Mouse (Mus musculus) stomach, embryonic 16.5 days (tissue): ENCODE measurements around the gene Akap5. TPM values are rescaled to one million over a fixed set of nuclear protein-coding genes. Genes with fewer than 3 reads are reported as not detected.
A peak's percentile ranks its signal among the peaks of the same experiment; 100 is the strongest.

ENCODE experiments used
- ATAC-seq: fragments of 200-750 bp; cut with Nextera tagmentation; 2 replicates; pipeline ENCODE4 v1.8.0; 2017; ENCODE audit warnings: moderate number of reproducible peaks, moderate TSS enrichment; ENCODE audit not compliant: insufficient read depth, low FRiP score
- H3K27ac ChIP-seq: fragments of 300-500 bp; sonication (generic); 2 replicates; pipeline ENCODE4 v1.5.1; 2014; ENCODE audit warnings: low read length
- H3K27me3 ChIP-seq: fragments of 300-500 bp; sonication (generic); 2 replicates; pipeline ENCODE4 v1.6.1; 2014; ENCODE audit warnings: low read length, control low read depth, mixed read lengths; ENCODE audit not compliant: control insufficient read depth, insufficient read depth
- H3K36me3 ChIP-seq: fragments of 300-500 bp; sonication (generic); 2 replicates; pipeline ENCODE4 v1.6.1; 2014; ENCODE audit warnings: low read length; ENCODE audit not compliant: control insufficient read depth, insufficient read depth
- H3K4me1 ChIP-seq: fragments of 300-500 bp; sonication (generic); 2 replicates; pipeline ENCODE4 v1.6.1; 2014; ENCODE audit warnings: low read length, control low read depth, mixed read lengths; ENCODE audit not compliant: control insufficient read depth, insufficient read depth
- H3K4me2 ChIP-seq: fragments of 300-500 bp; sonication (generic); 2 replicates; pipeline ENCODE4 v1.6.1; 2014; ENCODE audit warnings: low read depth, low read length, mixed read lengths
- H3K4me3 ChIP-seq: fragments of 300-500 bp; sonication (generic); replicated peaks from 2 replicates; pipeline ENCODE4 v1.5.1; 2014; ENCODE audit warnings: mild to moderate bottlenecking, low read length
- H3K9ac ChIP-seq: fragments of 300-500 bp; sonication (generic); 2 replicates; pipeline ENCODE4 v1.6.1; 2014; ENCODE audit warnings: low read length
- H3K9me3 ChIP-seq: fragments of 300-500 bp; sonication (generic); replicated peaks from 2 replicates; pipeline ENCODE4 v1.6.1; 2016; ENCODE audit warnings: low read length, control low read depth; ENCODE audit not compliant: control insufficient read depth
- whole genome bisulfite sequencing: fragments of 180-500 bp; shearing (Covaris S2); extraction: QIAGEN DNeasy Blood & Tissue Kit; methylation state at CpG from one replicate; pipeline ENCODE4 v1.1.7; 2014; 5-methylcytosine and 5-hydroxymethylcytosine counted together
- polyA plus RNA-seq: library from polyadenylated mRNA; unstranded; fragments of >200 nt; fragmentation: Nextera tagmentation; extraction: Ambion mirVana; gene quantifications from 2 replicates; pipeline ENCODE4 v1.2.1, GENCODE M21; 2015

Akap5 gene
- polyA plus RNA-seq, 1 experiment from 2014 or later: 4.8 TPM

DNA sequence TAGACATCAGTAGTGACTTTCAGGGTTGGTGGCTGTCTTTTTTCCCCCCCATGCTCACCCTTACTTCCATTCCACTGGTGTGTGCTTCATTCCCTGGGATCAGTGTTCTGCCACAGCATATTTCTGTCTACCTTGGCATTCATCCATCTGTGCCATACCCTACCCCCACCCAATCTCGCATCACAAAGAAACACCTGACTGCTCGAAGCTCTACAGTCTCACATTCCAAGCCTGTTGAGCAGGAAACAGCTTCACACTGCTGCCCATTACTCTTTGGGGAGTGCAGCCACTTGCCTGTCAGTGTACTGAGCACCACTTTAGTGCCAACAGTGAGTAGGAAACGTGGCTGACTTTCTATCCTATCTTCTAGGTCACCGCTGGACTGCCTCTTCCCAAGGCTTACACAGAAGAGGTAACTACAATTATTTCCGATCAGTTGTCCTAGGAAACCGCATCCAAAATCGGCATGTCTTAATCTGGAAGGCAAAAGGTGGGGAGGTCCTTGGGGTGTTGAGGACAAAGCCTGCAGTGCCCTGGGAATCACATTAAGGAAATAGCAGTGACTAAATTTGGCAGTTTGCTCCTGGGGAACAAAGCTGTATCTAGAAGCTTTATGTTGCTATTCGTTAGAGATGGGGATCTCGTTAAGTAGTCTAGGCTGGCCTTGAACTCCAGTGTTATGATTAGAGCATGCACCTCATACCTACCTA is 17.7 kb upstream of the Akap5 start:
- Histone ChIP-seq H3K4me3 (no peak overlapping the region), H3K27ac (peak overlapping the region; percentile 92), H3K9ac (no peak overlapping the region), H3K9me3 (no peaks in the 10 kb centered on the region), H3K4me2 (no peak overlapping the region), H3K36me3 (peaks cover 5% of the 10 kb centered on the region; the same call in 1 of the 2 replicates), H3K27me3 (no peaks in the 10 kb centered on the region), H3K4me1 (0 out of 2 replicates have a peak, but pooled peaks cover 8% of the 10 kb centered on the region)
- no peak for ATAC-seq
- WGBS: 77% methylated on average over 9 of the region's 9 CpGs

DNA sequence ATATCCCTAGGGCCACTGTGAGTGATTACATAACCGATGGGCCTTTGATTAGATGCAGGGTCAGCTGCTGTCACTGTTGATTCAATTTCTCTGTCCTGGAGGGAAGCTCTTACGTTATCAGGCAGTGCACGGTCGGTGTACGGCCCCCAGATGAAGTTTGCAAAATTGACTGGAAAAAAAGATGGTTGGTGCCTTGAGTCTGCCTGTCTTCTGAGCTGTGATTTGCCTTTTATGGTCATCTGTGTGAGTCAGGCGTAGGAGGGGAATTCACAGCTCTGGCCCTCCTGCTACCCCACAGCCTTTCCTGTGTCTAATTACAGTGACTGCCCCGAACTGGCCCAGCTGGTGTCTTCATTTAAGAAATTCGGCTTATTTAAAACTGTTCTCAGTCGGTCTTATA is 16.7 kb upstream of the Akap5 start:
- H3K36me3 ChIP-seq: peaks cover 3% of the 10 kb centered on the region; the same call in 1 of the 2 replicates
- WGBS: 39% methylated on average over 9 of the region's 9 CpGs

DNA sequence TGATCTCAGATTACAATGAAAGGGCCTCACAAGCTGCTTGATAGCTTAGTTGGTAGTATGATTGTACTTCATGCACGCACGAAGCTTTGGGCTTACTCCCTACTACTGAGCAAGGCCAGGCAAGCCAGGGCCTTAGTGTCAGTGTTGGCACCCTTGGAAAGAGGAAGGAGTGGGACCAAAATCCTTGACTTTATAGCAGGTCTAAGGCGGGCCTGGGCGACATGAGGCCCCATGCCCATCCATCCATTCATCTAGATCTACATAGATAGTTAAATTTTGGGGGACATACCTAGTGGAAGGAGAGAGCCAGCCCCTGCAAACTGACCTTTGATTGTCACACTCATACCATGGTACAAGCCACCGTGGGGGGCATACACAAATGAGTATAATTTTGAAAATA is 16.3 kb upstream of the Akap5 start:
- WGBS: 82% methylated on average over 5 of the region's 5 CpGs
- no peak for ATAC-seq
- H3K27ac ChIP-seq: peak overlapping the region; percentile 92
- H3K9me3 ChIP-seq: no peaks in the 10 kb centered on the region
- no peak overlapping the region for H3K4me2 ChIP-seq
- 0 out of 2 replicates have a peak, but pooled peaks cover 8% of the 10 kb centered on the region for H3K4me1 ChIP-seq
- H3K4me3 ChIP-seq: no peak overlapping the region
- no peaks in the 10 kb centered on the region for H3K36me3 ChIP-seq
- H3K9ac ChIP-seq: 0 out of 2 replicates have a peak overlapping the region, but pooled peaks have one; percentile 25
- H3K27me3 ChIP-seq: no peaks in the 10 kb centered on the region

More for the DNA sequence above, 16.7 kb upstream of the Akap5 start:
- Histone ChIP-seq H3K9ac (no peak overlapping the region; the same call in 1 of the 2 replicates), H3K27ac (peak overlapping the region; percentile 92), H3K4me2 (no peak overlapping the region), H3K27me3 (no peaks in the 10 kb centered on the region), H3K4me3 (no peak overlapping the region), H3K9me3 (no peaks in the 10 kb centered on the region), H3K4me1 (0 out of 2 replicates have a peak, but pooled peaks cover 8% of the 10 kb centered on the region)
- ATAC-seq: peak; percentile 76

DNA sequence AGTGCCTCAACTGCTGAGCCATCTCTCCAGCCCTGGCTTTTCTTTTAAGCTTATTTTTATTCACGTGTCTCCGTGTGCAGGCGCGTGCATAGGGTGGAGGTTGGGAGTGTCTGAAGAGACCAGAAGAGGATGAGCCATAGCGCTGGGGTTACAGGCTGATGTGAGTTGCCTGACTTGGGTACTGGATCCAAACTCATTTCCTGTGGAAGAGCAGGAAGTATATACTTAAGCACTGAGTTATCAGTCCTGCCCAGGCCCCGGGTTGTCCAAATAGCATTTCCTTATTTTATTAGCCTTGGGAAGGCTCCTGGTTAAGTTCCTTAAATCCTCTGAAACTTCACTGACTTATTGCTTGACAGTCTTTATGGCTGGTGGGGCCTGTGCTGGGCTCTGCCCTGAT is 14.7 kb upstream of the Akap5 start:
- no peak for ATAC-seq
- H3K36me3 ChIP-seq: 0 out of 2 replicates have a peak, but pooled peaks cover 5% of the 10 kb centered on the region

DNA sequence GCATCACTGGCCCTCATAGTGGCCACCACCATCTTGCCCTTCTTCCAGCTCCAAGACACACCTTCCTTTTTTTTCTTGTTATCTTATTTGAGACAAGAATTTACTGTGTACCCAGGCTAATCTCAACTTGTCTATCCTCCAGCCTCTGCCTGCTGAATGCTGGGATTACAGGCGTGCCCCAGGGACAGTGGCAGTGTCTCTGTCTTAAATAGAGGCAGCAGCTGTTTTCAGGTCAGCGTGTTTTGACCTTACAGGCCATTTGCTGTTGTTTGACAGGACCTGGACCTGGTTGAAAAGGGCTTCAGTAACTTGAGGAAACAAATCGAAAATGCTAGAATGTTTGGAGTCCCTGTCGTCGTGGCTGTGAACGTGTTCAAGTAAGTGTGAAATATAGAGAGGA is 14.1 kb upstream of the Akap5 start:
- H3K9me3 ChIP-seq: no peaks in the 10 kb centered on the region
- H3K4me1 ChIP-seq: 0 out of 2 replicates have a peak, but pooled peaks cover 8% of the 10 kb centered on the region
- no peak for ATAC-seq
- WGBS: 62% methylated on average over 6 of the region's 6 CpGs
- no peaks in the 10 kb centered on the region for H3K27me3 ChIP-seq
- H3K27ac ChIP-seq: no peak overlapping the region
- H3K4me3 ChIP-seq: no peak overlapping the region
- no peak overlapping the region for H3K4me2 ChIP-seq
- H3K9ac ChIP-seq: no peak overlapping the region
- H3K36me3 ChIP-seq: 0 out of 2 replicates have a peak, but pooled peaks cover 5% of the 10 kb centered on the region

More for the DNA sequence above, 14.7 kb upstream of the Akap5 start:
- no peaks in the 10 kb centered on the region for H3K27me3 ChIP-seq
- H3K4me1 ChIP-seq: 0 out of 2 replicates have a peak, but pooled peaks cover 8% of the 10 kb centered on the region
- H3K9ac ChIP-seq: no peak overlapping the region
- 70% methylated on average over 6 of the region's 6 CpGs for WGBS
- no peak overlapping the region for H3K27ac ChIP-seq
- H3K4me2 ChIP-seq: no peak overlapping the region
- H3K9me3 ChIP-seq: no peaks in the 10 kb centered on the region
- no peak overlapping the region for H3K4me3 ChIP-seq

DNA sequence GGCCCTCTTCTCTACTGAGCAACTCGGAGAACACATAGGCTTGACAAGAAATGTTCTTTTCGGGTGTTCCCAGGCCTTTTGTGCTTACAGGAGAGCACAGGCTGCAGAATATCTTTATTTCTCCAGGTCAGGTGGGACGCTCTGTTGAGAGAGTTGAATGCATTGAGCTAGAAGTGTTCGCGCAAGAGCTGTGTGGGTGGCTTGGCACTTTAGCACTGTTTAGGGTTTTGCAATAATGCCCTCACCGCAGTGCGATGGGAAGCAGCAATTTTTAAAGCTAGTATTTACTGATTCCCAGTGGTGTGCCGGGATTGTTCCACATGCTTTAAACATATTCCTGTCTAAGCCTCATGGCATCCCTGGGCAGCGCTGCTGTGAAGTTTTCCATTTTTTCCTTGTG is 13.5 kb upstream of the Akap5 start:
- Histone ChIP-seq H3K4me1 (0 out of 2 replicates have a peak, but pooled peaks cover 8% of the 10 kb centered on the region), H3K9ac (no peak overlapping the region), H3K27me3 (no peaks in the 10 kb centered on the region), H3K36me3 (0 out of 2 replicates have a peak, but pooled peaks cover 5% of the 10 kb centered on the region), H3K27ac (0 out of 2 replicates have a peak overlapping the region, but pooled peaks have one; percentile 18), H3K4me2 (no peak overlapping the region), H3K9me3 (no peaks in the 10 kb centered on the region), H3K4me3 (no peak overlapping the region)
- WGBS: 82% methylated on average over 9 of the region's 9 CpGs
- ATAC-seq: no peak

DNA sequence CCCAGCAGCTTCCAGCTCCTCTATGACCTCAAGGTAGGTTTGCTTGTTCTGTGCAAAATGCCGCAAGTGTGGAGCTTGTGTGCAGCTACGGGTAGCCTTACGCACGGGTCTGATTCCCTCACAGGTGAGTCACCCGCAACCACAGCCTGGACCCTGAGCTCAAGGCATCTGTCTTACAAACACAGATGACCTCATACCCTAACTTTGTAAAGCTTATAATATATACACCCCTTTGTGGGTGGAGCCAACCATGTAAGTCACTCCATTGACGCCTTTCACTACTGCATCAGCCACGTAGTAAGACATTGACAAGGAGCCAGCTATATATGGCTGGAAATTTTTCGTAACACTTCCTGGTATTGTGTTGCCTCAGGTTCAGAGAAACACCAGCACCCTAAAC is 12.7 kb upstream of the Akap5 start:
- WGBS: 75% methylated on average over 8 of the region's 8 CpGs
- Histone ChIP-seq H3K9ac (no peak overlapping the region), H3K9me3 (no peaks in the 10 kb centered on the region), H3K36me3 (0 out of 2 replicates have a peak, but pooled peaks cover 5% of the 10 kb centered on the region), H3K27ac (0 out of 2 replicates have a peak overlapping the region, but pooled peaks have one; percentile 19), H3K4me3 (no peak overlapping the region), H3K4me1 (0 out of 2 replicates have a peak, but pooled peaks cover 8% of the 10 kb centered on the region), H3K27me3 (no peaks in the 10 kb centered on the region), H3K4me2 (no peak overlapping the region)
- peak; percentile 59; the same call in 1 of the 2 replicates for ATAC-seq

DNA sequence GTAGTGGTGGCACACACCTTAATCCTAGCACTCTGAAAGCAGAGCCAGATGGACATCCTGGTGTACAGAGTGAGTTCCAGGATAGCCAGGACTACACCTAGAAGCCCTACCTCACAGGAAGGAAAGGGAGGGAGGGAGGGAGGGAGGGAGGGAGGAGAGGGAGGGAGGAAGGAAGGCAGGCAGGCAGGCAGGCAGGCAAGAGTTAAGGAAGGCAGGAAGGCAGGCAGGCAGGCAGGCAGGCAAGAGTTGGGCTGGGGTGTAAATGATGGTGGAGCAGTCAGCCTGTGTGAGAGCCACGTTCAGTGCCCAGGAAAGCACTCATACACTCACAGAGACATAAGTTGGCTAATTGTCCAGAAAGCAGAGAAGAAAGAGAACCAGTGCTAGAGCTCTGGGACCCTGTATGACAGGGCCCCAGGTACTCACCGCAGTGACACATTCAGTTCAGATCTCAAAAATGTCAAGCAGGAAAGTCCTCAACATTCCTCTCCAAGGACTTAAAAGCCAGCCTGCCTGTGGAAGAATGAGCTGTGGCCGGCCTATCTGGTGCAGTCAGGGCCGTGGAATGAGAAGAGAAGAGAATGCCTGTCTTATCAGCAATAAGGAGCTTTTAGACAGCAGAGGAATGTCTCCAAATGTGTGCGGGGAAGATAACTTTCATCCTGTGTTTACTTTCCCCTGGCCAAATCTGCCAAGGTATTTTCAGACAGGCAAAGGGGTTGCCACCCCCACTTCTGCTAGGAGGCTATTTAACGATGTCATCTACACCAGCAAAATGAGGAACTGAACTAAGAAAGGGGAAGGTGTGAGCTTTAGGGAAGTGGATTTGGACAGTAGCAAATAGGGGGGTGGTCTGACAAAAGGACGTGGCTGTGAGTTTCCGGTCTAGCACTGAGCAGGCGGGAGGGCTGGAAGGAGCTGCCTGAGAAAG is 6.1 kb upstream of the Akap5 start:
- Histone ChIP-seq H3K4me3 (no peak overlapping the region), H3K4me2 (0 out of 2 replicates have a peak overlapping the region, but pooled peaks have one; percentile 9), H3K36me3 (0 out of 2 replicates have a peak, but pooled peaks cover 5% of the 10 kb centered on the region), H3K27ac (peak overlapping the region; percentile 75), H3K27me3 (no peaks in the 10 kb centered on the region), H3K4me1 (peaks cover 10% of the 10 kb centered on the region; the same call in 1 of the 2 replicates), H3K9ac (peak overlapping the region; percentile 23; the same call in 1 of the 2 replicates), H3K9me3 (no peaks in the 10 kb centered on the region)
- ATAC-seq: peak; percentile 65
- 17% methylated on average over 9 of the region's 9 CpGs for WGBS
